Mouse (Mus musculus) myocyte (in vitro differentiated cells): ENCODE data around the gene Npw. TPM values are rescaled to one million over a fixed set of nuclear protein-coding genes. Genes with fewer than 3 reads are reported as not detected.

ENCODE experiments used
- H3K27me3 ChIP-seq: one replicate; pipeline ENCODE4 v1.6.1; 2011; ENCODE audit not compliant: control insufficient read depth, insufficient read depth, insufficient read length
- H3K36me3 ChIP-seq: one replicate; pipeline ENCODE4 v1.6.1; 2011; ENCODE audit not compliant: control insufficient read depth, insufficient read depth
- H3K4me2 ChIP-seq: one replicate; pipeline ENCODE4 v1.6.1; 2011; ENCODE audit warnings: low read depth, control low read depth
- H3K4me3 ChIP-seq: one replicate; pipeline ENCODE4 v1.5.1; 2011; ENCODE audit warnings: mild to moderate bottlenecking, control low read depth, moderate library complexity
- H3K79me2 ChIP-seq: one replicate; pipeline ENCODE4 v1.6.1; 2011; ENCODE audit not compliant: control insufficient read depth, insufficient read depth
- H3ac ChIP-seq: one replicate; pipeline ENCODE4 v1.6.1; 2011; ENCODE audit not compliant: control insufficient read depth, insufficient read length
- CEBPB ChIP-seq: IDR thresholded peaks from 2 replicates; pipeline ENCODE4 v1.6.1; 2011; ENCODE audit warnings: mild to moderate bottlenecking, moderate library complexity; ENCODE audit not compliant: poor library complexity, insufficient read depth, severe bottlenecking
- E2F4 ChIP-seq: IDR thresholded peaks from one replicate; pipeline ENCODE4 v1.6.1; 2011; ENCODE audit warnings: mild to moderate bottlenecking, control low read depth, moderate library complexity; ENCODE audit not compliant: insufficient read depth
- MAX ChIP-seq: IDR thresholded peaks from one replicate; pipeline ENCODE4 v1.6.1; 2011; ENCODE audit warnings: low read depth, mild to moderate bottlenecking, control low read depth
- MYOD1 ChIP-seq, 3 experiments: IDR thresholded peaks; one replicate each; pipeline ENCODE4 v1.6.1; 2011; ENCODE audit warnings: control low read depth in 2 of 3, low read depth in 2 of 3, mild to moderate bottlenecking in 2 of 3, moderate library complexity in 1 of 3; ENCODE audit not compliant: insufficient read length in 2 of 3, control insufficient read depth in 1 of 3
- MYOG ChIP-seq, 3 experiments: IDR thresholded peaks; one replicate each; pipeline ENCODE4 v1.6.1; 2011; ENCODE audit warnings: control low read depth in 2 of 3, low read depth in 2 of 3, mild to moderate bottlenecking in 2 of 3; ENCODE audit not compliant: insufficient read length in 2 of 3, control insufficient read depth in 1 of 3, insufficient read depth in 1 of 3
- POLR2A ChIP-seq: IDR thresholded peaks from one replicate; pipeline ENCODE4 v1.6.1; 2011; ENCODE audit warnings: low read depth, mild to moderate bottlenecking, control low read depth, moderate library complexity; ENCODE audit not compliant: insufficient read length
- POLR2AphosphoS2 ChIP-seq: IDR thresholded peaks from one replicate; pipeline ENCODE4 v1.6.1; 2011; ENCODE audit warnings: low read depth, control low read depth; ENCODE audit not compliant: insufficient read length
- REST ChIP-seq: IDR thresholded peaks from one replicate; pipeline ENCODE4 v1.6.1; 2011; ENCODE audit warnings: mild to moderate bottlenecking, control low read depth, moderate library complexity; ENCODE audit not compliant: insufficient read depth, insufficient read length
- SRF ChIP-seq: IDR thresholded peaks from one replicate; pipeline ENCODE4 v1.6.1; 2011; ENCODE audit warnings: low read depth; ENCODE audit not compliant: control insufficient read depth, insufficient read length
- TCF12 ChIP-seq: IDR thresholded peaks from one replicate; pipeline ENCODE4 v1.6.1; 2011; ENCODE audit warnings: mild to moderate bottlenecking, control low read depth; ENCODE audit not compliant: poor library complexity, insufficient read depth, severe bottlenecking
- TCF3 ChIP-seq: IDR thresholded peaks from one replicate; pipeline ENCODE4 v1.6.1; 2011; ENCODE audit warnings: low read depth, control low read depth; ENCODE audit not compliant: insufficient read length
- USF1 ChIP-seq: IDR thresholded peaks from one replicate; pipeline ENCODE4 v1.6.1; 2011; ENCODE audit warnings: low read depth, mild to moderate bottlenecking, control low read depth, moderate library complexity
- polyA plus RNA-seq: library from polyadenylated mRNA; unstranded; fragments of >200 nt; fragmentation: generic; extraction: Trizol; gene quantifications from one replicate; pipeline ENCODE4 v1.2.1, GENCODE M21; 2012; ENCODE audit warnings: missing spikeins

Npw gene
- polyA plus RNA-seq, 1 experiment = not detected

- H3K4me3 ChIP-seq = no peak overlapping the region
- H3K79me2 ChIP-seq = no peaks in the 10 kb centered on the region
- no peaks in the 10 kb centered on the region for H3K36me3 ChIP-seq
- TF ChIP-seq MYOG (IDR thresholded peaks at IDR 0.05; ENCODE audit: control insufficient read depth in 1 of 3, insufficient read depth in 1 of 3, insufficient read length in 2 of 3, low read depth in 2 of 3) (no peak), TCF3 (no peak), MYOD1 (IDR thresholded peaks at IDR 0.05; ENCODE audit: control insufficient read depth in 1 of 3, insufficient read length in 2 of 3, low read depth in 2 of 3) (no peak), MAX (no peak), POLR2A (no peak), TCF12 (no peak), CEBPB (no peak), REST (no peak), USF1 (no peak), E2F4 (no peak), SRF (no peak), POLR2AphosphoS2 (no peak)
- H3K27me3 ChIP-seq = no peaks in the 10 kb centered on the region
- no peak overlapping the region for H3K4me2 ChIP-seq
- no peak overlapping the region for H3ac ChIP-seq
Measured at GRCm38 (mm10) chr17:24646381-24646780, 11.9 kb downstream of the Npw start.

DNA sequence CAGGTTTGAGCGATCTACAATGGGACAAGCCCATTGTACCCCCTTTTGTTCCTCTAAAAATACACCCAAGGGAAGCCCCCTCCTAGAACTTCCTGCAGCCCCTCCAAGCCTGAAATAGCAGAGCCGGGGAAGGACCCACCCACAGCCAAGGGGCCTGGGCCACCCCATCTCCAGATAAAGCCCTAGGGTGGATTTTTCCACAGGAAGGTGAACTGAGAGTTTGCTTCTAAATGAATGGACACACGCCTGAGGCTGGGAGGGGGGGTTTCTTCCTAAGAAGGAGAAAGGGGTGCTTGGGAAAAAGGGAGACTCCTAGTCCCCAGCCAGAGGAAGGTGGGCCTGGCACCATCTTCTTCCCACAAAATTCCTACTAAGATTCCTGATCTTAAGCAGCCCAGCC lies 12.3 kb downstream of the Npw start:
- H3K4me2 ChIP-seq = no peak overlapping the region
- no peaks in the 10 kb centered on the region for H3K27me3 ChIP-seq
- no peak overlapping the region for H3ac ChIP-seq
- TF ChIP-seq MYOD1 (IDR thresholded peaks at IDR 0.05; ENCODE audit: control insufficient read depth in 1 of 3, insufficient read length in 2 of 3, low read depth in 2 of 3) (no peak), MAX (no peak), MYOG (IDR thresholded peaks at IDR 0.05; ENCODE audit: control insufficient read depth in 1 of 3, insufficient read depth in 1 of 3, insufficient read length in 2 of 3, low read depth in 2 of 3) (no peak), TCF3 (no peak), E2F4 (no peak), CEBPB (no peak), SRF (no peak), TCF12 (no peak), POLR2AphosphoS2 (no peak), POLR2A (no peak), USF1 (no peak), REST (no peak)
- H3K79me2 ChIP-seq = no peaks in the 10 kb centered on the region
- no peak overlapping the region for H3K4me3 ChIP-seq
- no peaks in the 10 kb centered on the region for H3K36me3 ChIP-seq

DNA sequence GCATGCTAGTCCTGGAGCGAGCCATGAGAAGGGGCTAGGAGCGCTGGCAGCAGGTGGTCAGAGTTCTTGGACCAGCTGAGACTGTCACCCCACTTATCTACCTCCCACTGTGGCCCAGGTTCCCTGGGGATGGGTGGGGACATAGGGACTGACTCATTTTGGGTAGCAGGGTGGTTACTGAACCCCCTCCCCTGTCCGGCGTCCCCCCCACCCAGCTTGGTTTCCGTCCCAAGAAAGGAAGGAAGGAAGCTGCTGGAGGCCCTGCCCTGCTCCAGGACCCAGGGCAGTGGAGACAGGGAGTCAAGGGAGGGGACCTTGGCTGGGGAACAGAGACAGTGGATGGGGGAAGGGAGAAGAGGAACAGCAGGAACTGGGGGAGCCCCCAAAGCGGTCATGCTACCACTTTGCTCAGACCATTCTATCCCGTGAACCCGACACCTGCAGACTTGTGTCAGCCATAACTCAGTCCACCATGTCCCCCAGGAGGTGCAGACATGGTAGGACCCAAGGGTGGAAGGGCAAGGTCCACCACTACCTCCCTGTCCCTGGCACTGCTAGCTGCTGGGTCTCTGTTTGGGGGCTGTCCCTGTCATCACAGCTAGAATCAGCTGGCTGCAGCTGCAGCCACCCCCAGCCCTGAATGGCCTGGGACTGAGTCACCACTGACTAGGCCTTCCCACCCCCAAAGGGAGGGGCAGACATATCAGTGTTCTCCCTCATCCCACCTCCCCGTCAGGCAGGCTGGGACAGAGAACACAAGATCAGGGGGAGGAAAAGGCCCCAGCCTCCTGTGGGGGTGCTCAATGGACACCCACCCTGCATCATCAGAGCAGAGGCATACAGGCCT lies 13.2 kb downstream of the Npw start:
- Histone ChIP-seq H3K79me2 (no peaks in the 10 kb centered on the region), H3K27me3 (no peaks in the 10 kb centered on the region), H3K4me3 (peak overlapping the region; percentile 5), H3ac (no peak overlapping the region), H3K36me3 (no peaks in the 10 kb centered on the region), H3K4me2 (peak overlapping the region; percentile 55)
- TF ChIP-seq MYOG (IDR thresholded peaks at IDR 0.05; ENCODE audit: control insufficient read depth in 1 of 3, insufficient read depth in 1 of 3, insufficient read length in 2 of 3, low read depth in 2 of 3) = peak in 1 of 3 experiments; percentile 65
- no peak for TF ChIP-seq POLR2A
- no peak for TF ChIP-seq MAX
- TF ChIP-seq TCF3 = no peak
- no peak for TF ChIP-seq POLR2AphosphoS2
- peak in 1 of 3 experiments; percentile 72 for TF ChIP-seq MYOD1 (IDR thresholded peaks at IDR 0.05; ENCODE audit: control insufficient read depth in 1 of 3, insufficient read length in 2 of 3, low read depth in 2 of 3)
- no peak for TF ChIP-seq SRF
- no peak for TF ChIP-seq TCF12
- no peak for TF ChIP-seq E2F4
- TF ChIP-seq REST = no peak
- TF ChIP-seq CEBPB = no peak

- Histone ChIP-seq H3K4me2 (peak overlapping the region; percentile 55), H3K79me2 (no peaks in the 10 kb centered on the region), H3K4me3 (peak overlapping the region; percentile 5), H3ac (no peak overlapping the region), H3K27me3 (no peaks in the 10 kb centered on the region), H3K36me3 (no peaks in the 10 kb centered on the region)
- TF ChIP-seq MYOD1 (IDR thresholded peaks at IDR 0.05; ENCODE audit: control insufficient read depth in 1 of 3, insufficient read length in 2 of 3, low read depth in 2 of 3) = no peak
- no peak for TF ChIP-seq TCF12
- TF ChIP-seq POLR2AphosphoS2 = no peak
- no peak for TF ChIP-seq SRF
- no peak for TF ChIP-seq E2F4
- no peak for TF ChIP-seq CEBPB
- TF ChIP-seq MAX = no peak
- TF ChIP-seq POLR2A = no peak
- no peak for TF ChIP-seq REST
Measured at GRCm38 (mm10) chr17:24644030-24644715, 14.1 kb downstream of the Npw start.
